ENCODE assay signal across 8 mouse cellular contexts in the genomic region with DNA sequence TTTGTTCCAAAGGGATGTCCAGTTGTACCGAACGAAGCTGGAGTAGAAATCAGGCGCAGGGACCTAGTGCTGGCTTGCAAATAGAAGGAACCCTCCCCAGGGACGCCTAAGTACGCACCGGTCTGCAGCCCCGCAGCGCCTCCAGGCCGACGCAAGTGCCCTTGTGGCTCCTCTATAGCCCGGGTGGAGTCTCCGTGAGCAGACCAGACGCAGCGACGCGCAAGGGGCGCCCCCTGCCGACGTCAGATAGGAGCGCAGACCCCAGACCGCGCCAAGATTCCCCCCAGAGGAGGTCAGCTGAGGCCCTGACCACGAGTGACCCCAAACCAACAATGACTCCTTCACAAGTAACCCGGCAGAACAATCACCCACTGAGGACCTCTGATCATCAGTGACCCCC.
DNase-seq lines count a peak whose midpoint lies in the region; ATAC-seq and TF ChIP-seq lines count a peak whose summit lies in the region.

No protein-coding gene starts in this region.

- H3K4me1 ChIP-seq in kidney, adult 2 months (ENCODE audit: control insufficient read depth, insufficient read depth, low read length): no peaks in the 10 kb centered on the region
- H3K4me1 ChIP-seq in limb, embryonic 14.5 days (ENCODE audit: control insufficient read depth, insufficient read depth, low read length): peaks cover 17% of the 10 kb centered on the region

- no peak overlapping the region for H3K4me3 ChIP-seq in kidney, adult 2 months (ENCODE audit: insufficient read depth, low read depth, low read length)
- H3K4me3 ChIP-seq in limb, embryonic 14.5 days (replicated peaks; ENCODE audit: low read length): no peak overlapping the region

- peak; percentile 76 for TF ChIP-seq CTCF in kidney, adult 2 months (conservative IDR thresholded peaks at IDR 0.05; ENCODE audit: insufficient read depth, insufficient read length, low read depth, low read length)

- DNase-seq in left cerebral cortex, adult 11 months (ENCODE audit: low spot score): peak; percentile 14
- no peak for DNase-seq in left cerebral cortex, adult 8-10 months (ENCODE audit: low spot score in 2 of 2)
- DNase-seq in embryo, embryonic 10 days (ENCODE audit: low spot score): peak; percentile 88
- peak; percentile 49 to 54 for DNase-seq in gastrocnemius, postnatal 36 days
- DNase-seq in kidney, adult 2 months: peak; percentile 60
- DNase-seq in limb, embryonic 14.5 days (ENCODE audit: low spot score): peak; percentile 45
- DNase-seq in neural tube, embryonic 10.5 days (ENCODE audit: extremely low spot score, low spot score): peak; percentile 86
- DNase-seq in testis, postnatal 14 days (ENCODE audit: low spot score): peak; percentile 62

- peak overlapping the region; percentile 32 for H3K4me2 ChIP-seq in limb, embryonic 14.5 days (replicated peaks; ENCODE audit: low read depth, low read length, severe bottlenecking)

- no peaks in the 10 kb centered on the region for H3K36me3 ChIP-seq in kidney, adult 2 months (ENCODE audit: control insufficient read depth, insufficient read depth, low read length)
- no peaks in the 10 kb centered on the region for H3K36me3 ChIP-seq in limb, embryonic 14.5 days (ENCODE audit: control insufficient read depth, insufficient read depth, low read length)

- H3K27me3 ChIP-seq in kidney, adult 2 months (replicated peaks; ENCODE audit: control insufficient read depth, insufficient read depth, low read length): no peaks in the 10 kb centered on the region
- peaks cover 54% of the 10 kb centered on the region for H3K27me3 ChIP-seq in limb, embryonic 14.5 days (ENCODE audit: control insufficient read depth, insufficient read depth, low read length)

- H3K27ac ChIP-seq in kidney, adult 2 months (ENCODE audit: insufficient read depth, low read depth, low read length): no peak overlapping the region
- H3K27ac ChIP-seq in limb, embryonic 14.5 days (replicated peaks; ENCODE audit: low read depth, low read length): no peak overlapping the region

- intact Hi-C loops in gastrocnemius, postnatal 36 days (cut with DNase I): loop anchor here (1.0 kb wide), 1 partner anchor 132 kb away; no protein-coding TSS in a partner anchor

- no peak overlapping the region for H3K9ac ChIP-seq in limb, embryonic 14.5 days (ENCODE audit: low read depth, low read length, severe bottlenecking)

- peak; percentile 71; the same call in 1 of the 2 replicates for ATAC-seq in limb, embryonic 14.5 days (ENCODE audit: low FRiP score, low read depth)

- H3K9me3 ChIP-seq in limb, embryonic 14.5 days (ENCODE audit: control insufficient read depth, low read length): no peaks in the 10 kb centered on the region

- WGBS in kidney, adult 2 months: under 1% methylated on average over 24 of the region's 24 CpGs
- WGBS in limb, embryonic 14.5 days: under 1% methylated on average over 24 of the region's 24 CpGs

- no peak for TF ChIP-seq POLR2A in kidney, adult 2 months (IDR thresholded peaks at IDR 0.05; ENCODE audit: low read depth, low read length)
- no peak for TF ChIP-seq POLR2A in limb, embryonic 14.5 days (IDR thresholded peaks at IDR 0.05; ENCODE audit: borderline replicate concordance, extremely low read depth, insufficient read depth, insufficient read length)

Comparison
In these comparisons a context has a peak if more than half of its experiments do, and no peak if none do; other contexts are left out.
1. DNase-seq: peak in left cerebral cortex, adult 11 months (single experiment), embryo, embryonic 10 days (single experiment), gastrocnemius, postnatal 36 days (2 of 2), kidney, adult 2 months (single experiment), limb, embryonic 14.5 days (single experiment), neural tube, embryonic 10.5 days (single experiment) and testis, postnatal 14 days (single experiment); none in left cerebral cortex, adult 8-10 months (0 of 2).